Mouse (Mus musculus) spleen, adult 2 months (tissue): ENCODE measurements around the gene Mapk7.

ENCODE experiments used
- CTCF ChIP-seq: fragments of 200-500 bp; IDR thresholded peaks from 2 replicates; pipeline ENCODE4 v1.5.1; 2011; ENCODE audit warnings: mild to moderate bottlenecking, inconsistent platforms; ENCODE audit not compliant: insufficient read depth, insufficient read length, insufficient replicate concordance; ENCODE audit errors: extremely low read depth
- POLR2A ChIP-seq: fragments of 200-500 bp; IDR thresholded peaks from 2 replicates; pipeline ENCODE4 v1.6.1; 2011; ENCODE audit warnings: low read depth, low read length, inconsistent platforms

GRCm38 (mm10) chr11:61494129-61494997, at the start of gene Mapk7:
- no peak for TF ChIP-seq POLR2A
- no peak for TF ChIP-seq CTCF
